Mouse (Mus musculus) adrenal gland, postnatal 10 days (tissue): ENCODE results near the gene P2ry13. TPM values are rescaled to one million over a fixed set of nuclear protein-coding genes. Genes with fewer than 3 reads are reported as not detected.

Experiments used
- DNase-seq: peaks from one replicate; pipeline ENCODE4 v3.0.0; 2021; ENCODE audit warnings: mixed read lengths
- total RNA-seq, 2 experiments: library from RNA; stranded (reverse); gene quantifications; 2 replicates each; pipeline ENCODE4 v1.2.3; 2021

Gene P2ry13
- total RNA-seq, 2 experiments from 2014 or later, result 1.7 TPM

- DNase-seq, result no peak
Measured at GRCm38 (mm10) chr3:59197329-59197948, 13.2 kb downstream of the P2ry13 start.

GRCm38 (mm10) chr3:59194938-59195337, 15.7 kb downstream of the P2ry13 start, which contains the start of gene Gpr87:
Gene Gpr87 (minus strand): TSS chr3:59195104.
- DNase-seq, result no peak

- no peak for DNase-seq
Measured at GRCm38 (mm10) chr3:59194099-59194498, 16.6 kb downstream of the P2ry13 start.

- DNase-seq, result no peak
Measured at GRCm38 (mm10) chr3:59191674-59192073, 19.0 kb downstream of the P2ry13 start.

GRCm38 (mm10) chr3:59187336-59187735, 23.3 kb downstream of the P2ry13 start:
- DNase-seq, result no peak

- DNase-seq, result no peak
Measured at GRCm38 (mm10) chr3:59185662-59186061, 25.0 kb downstream of the P2ry13 start.

- DNase-seq, result no peak
Measured at GRCm38 (mm10) chr3:59182129-59182528, 28.6 kb downstream of the P2ry13 start.

GRCm38 (mm10) chr3:59181134-59181533, 29.5 kb downstream of the P2ry13 start:
- no peak for DNase-seq

GRCm38 (mm10) chr3:59176871-59177270, 33.8 kb downstream of the P2ry13 start:
- DNase-seq, result no peak

GRCm38 (mm10) chr3:59175234-59175633, 35.4 kb downstream of the P2ry13 start:
- peak; percentile 58 for DNase-seq

- no peak for DNase-seq
Measured at GRCm38 (mm10) chr3:59174426-59175154, 36.1 kb downstream of the P2ry13 start.

- DNase-seq, result no peak
Measured at GRCm38 (mm10) chr3:59169921-59170627, 40.6 kb downstream of the P2ry13 start.

- no peak for DNase-seq
Measured at GRCm38 (mm10) chr3:59169215-59169614, 41.5 kb downstream of the P2ry13 start.

- no peak for DNase-seq
Measured at GRCm38 (mm10) chr3:59168476-59168875, 42.2 kb downstream of the P2ry13 start.

GRCm38 (mm10) chr3:59167417-59168054, 43.1 kb downstream of the P2ry13 start:
- DNase-seq, result no peak

- DNase-seq, result no peak
Measured at GRCm38 (mm10) chr3:59160465-59160864, 50.2 kb downstream of the P2ry13 start.

Other genes with a start within 250 kb of the P2ry13 start
- 10 to 100 TPM; 11.2 to 14.4 TPM for gene Med12l, start 205.1 kb downstream of the P2ry13 start, total RNA-seq
- gene Gpr171, start 109.1 kb downstream of the P2ry13 start, total RNA-seq, result under 1 TPM; 0.76 to 0.87 TPM
- gene P2ry14, start 57.3 kb downstream of the P2ry13 start, total RNA-seq, result 10 to 100 TPM; 10.7 to 11.4 TPM
- gene Gpr87, start 15.8 kb downstream of the P2ry13 start, total RNA-seq, result not detected
- gene P2ry12, start 52.0 kb upstream of the P2ry13 start, total RNA-seq, result 1 to 10 TPM; 3.3 to 3.5 TPM
- gene Igsf10, start 133.5 kb upstream of the P2ry13 start, total RNA-seq, result 1 to 10 TPM; 9.0 to 9.2 TPM